Comparison of ENCODE assay signal across 10 mouse cellular contexts in the genomic region with DNA sequence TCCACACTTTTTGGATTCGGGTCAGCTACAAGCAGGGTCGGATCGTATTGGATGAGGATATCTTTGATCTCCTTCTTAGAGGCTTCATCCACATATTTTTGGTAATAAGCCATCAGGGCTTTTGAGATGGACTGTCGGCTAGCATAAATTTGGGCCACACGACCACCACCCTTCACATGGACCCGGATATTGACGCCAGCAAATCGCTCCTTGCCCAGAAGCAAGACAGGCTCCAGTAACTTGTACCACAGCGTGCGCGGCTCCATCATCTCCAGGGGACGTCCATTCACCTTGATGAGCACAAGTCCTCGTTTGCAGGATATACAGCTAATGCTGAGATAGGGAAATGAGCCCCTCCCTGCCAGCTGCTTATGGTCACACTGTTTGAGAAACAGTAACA. TPM values are rescaled to one million over a fixed set of nuclear protein-coding genes. Genes with fewer than 3 reads are reported as not detected.
DNase-seq lines count a peak whose midpoint lies in the region; ATAC-seq and TF ChIP-seq lines count a peak whose summit lies in the region.
"Had no signal": no experiment of that assay in that cellular context is flagged by ENCODE, and none has a peak within 500 bp of the region (broad histone marks: within the 10 kb centered on the region; RNA-seq: fewer than 3 reads in every experiment).

No protein-coding gene starts in this region.

- no peak for TF ChIP-seq CTCF in layer of hippocampus, adult 2 months (conservative IDR thresholded peaks at IDR 0.05)

- no peak overlapping the region for H3K27ac ChIP-seq in layer of hippocampus, adult 2 months
- H3K27ac ChIP-seq in intestine, embryonic 15.5 days = no peak overlapping the region
- H3K27ac ChIP-seq: limb, embryonic 13.5 days had no signal

- H3K9me3 ChIP-seq in intestine, embryonic 15.5 days = no peaks in the 10 kb centered on the region
- H3K9me3 ChIP-seq: limb, embryonic 13.5 days had no signal

- no peak for ATAC-seq in intestine, embryonic 15.5 days

- DNase-seq in cerebellum, postnatal 25 days = peak; percentile 9 to 12
- no peak for DNase-seq in cerebellum, adult 9-10 months
- peak; percentile 3 for DNase-seq in layer of hippocampus, adult 11-12 months (ENCODE audit: low spot score)
- no peak for DNase-seq in layer of hippocampus, adult 2 months (ENCODE audit: low spot score in 2 of 2)
- peak; percentile 7 to 55 for DNase-seq in spleen, postnatal 4 days (ENCODE audit: low spot score in 2 of 2)
- no peak for DNase-seq in spleen, adult 18-20 months
- peak; percentile 43 for DNase-seq in testis, postnatal 10 days (ENCODE audit: low spot score)

- 89% methylated on average over 13 of the region's 13 CpGs for WGBS in intestine, embryonic 15.5 days

- H3K27me3 ChIP-seq in intestine, embryonic 15.5 days (replicated peaks) = no peaks in the 10 kb centered on the region
- H3K27me3 ChIP-seq: limb, embryonic 13.5 days had no signal

- H3K4me1 ChIP-seq in intestine, embryonic 15.5 days (replicated peaks) = 0 out of 2 replicates have a peak, but pooled peaks cover 3% of the 10 kb centered on the region
- H3K4me1 ChIP-seq: limb, embryonic 13.5 days had no signal

- H3K4me2 ChIP-seq in intestine, embryonic 15.5 days (replicated peaks) = no peak overlapping the region
- H3K4me2 ChIP-seq: limb, embryonic 13.5 days had no signal

- H3K4me3 ChIP-seq in layer of hippocampus, adult 2 months = no peak overlapping the region
- no peak overlapping the region for H3K4me3 ChIP-seq in intestine, embryonic 15.5 days (replicated peaks)
- H3K4me3 ChIP-seq: limb, embryonic 13.5 days had no signal

- no peak overlapping the region for H3K9ac ChIP-seq in intestine, embryonic 15.5 days
- H3K9ac ChIP-seq: limb, embryonic 13.5 days had no signal

- H3K36me3 ChIP-seq in intestine, embryonic 15.5 days = no peaks in the 10 kb centered on the region
- H3K36me3 ChIP-seq: limb, embryonic 13.5 days had no signal

RNA-seq across cellular contexts. Expression of a gene that starts 41.1 kb away (rescaled TPM):
- under 1 TPM; 0.72 to 0.81 TPM for total RNA-seq in layer of hippocampus, adult 2 months (2021)
- polyA plus RNA-seq in intestine, embryonic 15.5 days (2015; fragmentation: Nextera tagmentation; extraction: Ambion mirVana) = 12.0 and 13.4 TPM in 2 replicates
- total RNA-seq: granulocyte monocyte progenitor cell, adult 5-6 weeks had no signal

Comparison
In these comparisons a context has a peak if more than half of its experiments do, and no peak if none do; other contexts are left out.
1. DNase-seq: peak in cerebellum, postnatal 25 days (2 of 2), layer of hippocampus, adult 11-12 months (single experiment), spleen, postnatal 4 days (2 of 2) and testis, postnatal 10 days (single experiment); none in cerebellum, adult 9-10 months (single experiment), layer of hippocampus, adult 2 months (0 of 2) and spleen, adult 18-20 months (0 of 2).